Mouse (Mus musculus) inflammation-experienced regulatory T-cells, adult 6 months (primary cell): ENCODE data around the gene Fam167b. TPM values are rescaled to one million over a fixed set of nuclear protein-coding genes. Genes with fewer than 3 reads are reported as not detected.
A peak's percentile ranks its signal among the peaks of the same experiment; 100 is the strongest.

Experiments used
- ATAC-seq: one replicate; pipeline ENCODE4 v1.8.0; 2017
- polyA plus RNA-seq, 3 experiments: library from polyadenylated mRNA; unstranded; fragments of 100-300 nt; shearing (Covaris generic); gene quantifications; one replicate each; pipeline ENCODE4 v1.2.1; 2017

Gene Fam167b
- polyA plus RNA-seq, 3 experiments from 2014 or later: 0.97 to 0.98 TPM; not detected in 1

- peak; percentile 92 for ATAC-seq
Measured at GRCm38 (mm10) chr4:129608426-129609025, 30.2 kb upstream of the Fam167b start.

- ATAC-seq: peak; percentile 99
Measured at GRCm38 (mm10) chr4:129600233-129601158, 22.1 kb upstream of the Fam167b start, which contains the start of the genes Eif3i and Tmem234. Gene Eif3i (minus strand): TSS chr4:129600648. Gene Tmem234 (plus strand): TSS chr4:129600668.

- no peak for ATAC-seq
Measured at GRCm38 (mm10) chr4:129588865-129589264, 10.5 kb upstream of the Fam167b start.

GRCm38 (mm10) chr4:129586943-129587342 lies 8.6 kb upstream of the Fam167b start:
- no peak for ATAC-seq

- no peak for ATAC-seq
Measured at GRCm38 (mm10) chr4:129585773-129586172, 7.4 kb upstream of the Fam167b start.

GRCm38 (mm10) chr4:129584884-129585608 lies 6.7 kb upstream of the Fam167b start:
- peak; percentile 55 for ATAC-seq

GRCm38 (mm10) chr4:129584370-129584769 lies 6.0 kb upstream of the Fam167b start:
- ATAC-seq: no peak

- ATAC-seq: no peak
Measured at GRCm38 (mm10) chr4:129582251-129582650, 3.9 kb upstream of the Fam167b start.

- peak; percentile 76 for ATAC-seq
Measured at GRCm38 (mm10) chr4:129580347-129580746, 2.0 kb upstream of the Fam167b start.

GRCm38 (mm10) chr4:129577688-129578087 lies 661 bp downstream of the Fam167b start:
- ATAC-seq: no peak

- no peak for ATAC-seq
Measured at GRCm38 (mm10) chr4:129576863-129577491, 1.4 kb downstream of the Fam167b start.

- peak; percentile 77 for ATAC-seq
Measured at GRCm38 (mm10) chr4:129575171-129575844, 3.0 kb downstream of the Fam167b start.

- peak; percentile 60 for ATAC-seq
Measured at GRCm38 (mm10) chr4:129573430-129573829, 4.9 kb downstream of the Fam167b start, which contains the start of gene Lck. Gene Lck (minus strand): TSS chr4:129573641.

GRCm38 (mm10) chr4:129573093-129573370 lies 5.3 kb downstream of the Fam167b start:
- ATAC-seq: no peak

GRCm38 (mm10) chr4:129572236-129573092 lies 5.9 kb downstream of the Fam167b start:
- peak; percentile 8 for ATAC-seq

- peak; percentile 1 for ATAC-seq
Measured at GRCm38 (mm10) chr4:129571551-129572084, 6.7 kb downstream of the Fam167b start.

GRCm38 (mm10) chr4:129570028-129570427 lies 8.3 kb downstream of the Fam167b start:
- peak; percentile 49 for ATAC-seq

GRCm38 (mm10) chr4:129568366-129568765 lies 10.0 kb downstream of the Fam167b start:
- ATAC-seq: no peak

- peak; percentile 62 for ATAC-seq
Measured at GRCm38 (mm10) chr4:129565139-129565538, 13.2 kb downstream of the Fam167b start.

- no peak for ATAC-seq
Measured at GRCm38 (mm10) chr4:129563718-129564117, 14.6 kb downstream of the Fam167b start.

GRCm38 (mm10) chr4:129561184-129561583 lies 17.2 kb downstream of the Fam167b start:
- ATAC-seq: no peak
